ENCODE assay signal across 8 mouse cellular contexts in the genomic region with DNA sequence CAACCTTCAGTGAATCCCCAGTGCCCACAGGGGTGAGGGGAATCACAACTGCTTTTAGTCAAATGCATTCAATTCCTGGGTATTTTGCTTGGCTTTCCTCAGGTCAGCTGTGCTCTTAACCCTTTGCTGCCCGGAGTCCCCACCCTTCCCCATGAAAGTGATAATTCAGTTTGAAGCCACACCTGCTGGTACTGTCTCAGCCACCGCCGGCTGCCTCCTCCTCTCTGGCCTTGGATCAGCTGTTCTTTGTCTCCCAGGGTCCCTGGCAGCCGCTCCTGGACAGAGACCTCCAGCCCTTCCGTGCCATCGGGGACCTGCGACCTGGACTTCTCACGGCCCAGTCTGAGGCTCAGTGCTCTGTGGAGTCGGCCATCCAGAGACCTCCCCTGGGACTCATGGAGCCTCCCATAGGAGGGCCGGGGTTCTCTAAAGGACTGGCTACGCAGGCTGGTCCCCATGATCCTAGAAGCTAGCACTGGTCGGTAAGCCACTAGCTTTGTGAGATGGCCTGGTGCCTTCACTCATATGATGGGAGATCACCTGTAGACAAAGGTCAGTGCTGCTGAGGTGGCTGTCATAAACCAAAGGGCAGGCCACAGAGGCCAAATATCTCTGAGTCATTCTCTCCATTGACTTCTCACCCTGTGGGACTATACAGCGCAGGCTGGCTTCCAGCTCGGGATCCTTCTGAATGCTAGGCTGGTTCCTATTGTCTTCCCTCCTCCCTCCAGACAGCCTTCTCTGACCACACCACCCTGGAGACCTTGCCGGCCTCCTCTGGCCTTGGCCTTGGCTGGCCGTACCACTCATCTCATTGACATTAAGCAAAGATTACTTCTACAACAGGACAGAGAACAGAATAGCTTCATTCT. TPM values are rescaled to one million over a fixed set of nuclear protein-coding genes. Genes with fewer than 3 reads are reported as not detected.
DNase-seq lines count a peak whose midpoint lies in the region; ATAC-seq lines count a peak whose summit lies in the region.
"Had no signal": no experiment of that assay in that cellular context is flagged by ENCODE, and none has a peak within 500 bp of the region (broad histone marks: within the 10 kb centered on the region; RNA-seq: fewer than 3 reads in every experiment).

A gene (minus strand): TSS at position 522 of the 872 bp plus-strand sequence.

- 61% methylated on average over 16 of the region's 16 CpGs for WGBS in lung, embryonic 15.5 days
- 63% methylated on average over 16 of the region's 16 CpGs for WGBS in embryonic facial prominence, embryonic 11.5 days
- 52% methylated on average over 16 of the region's 16 CpGs for WGBS in neural tube, embryonic 15.5 days

- H3K4me1 ChIP-seq in lung, embryonic 15.5 days: peaks cover 7% of the 10 kb centered on the region; the same call in 1 of the 2 replicates
- H3K4me1 ChIP-seq in embryonic facial prominence, embryonic 11.5 days (ENCODE audit: control insufficient read depth, insufficient read depth, low read length): no peaks in the 10 kb centered on the region; the same call in 1 of the 2 replicates
- peaks cover 12% of the 10 kb centered on the region for H3K4me1 ChIP-seq in neural tube, embryonic 15.5 days

- no peak within 1 kb of the TSS for H3K9ac ChIP-seq in lung, embryonic 15.5 days
- H3K9ac ChIP-seq in embryonic facial prominence, embryonic 11.5 days (replicated peaks; ENCODE audit: low read length): peak within 1 kb of the TSS; percentile 10; the same call in 1 of the 2 replicates
- no peak within 1 kb of the TSS for H3K9ac ChIP-seq in neural tube, embryonic 15.5 days (replicated peaks)

- no peak within 1 kb of the TSS for H3K4me2 ChIP-seq in lung, embryonic 15.5 days
- peak within 1 kb of the TSS; percentile 8; the same call in 1 of the 2 replicates for H3K4me2 ChIP-seq in embryonic facial prominence, embryonic 11.5 days (ENCODE audit: low read depth, low read length)
- H3K4me2 ChIP-seq in neural tube, embryonic 15.5 days: peak within 1 kb of the TSS; percentile 30; the same call in 1 of the 2 replicates

- ATAC-seq in lung, embryonic 15.5 days (ENCODE audit: borderline replicate concordance, extremely low read depth, low FRiP score, low TSS enrichment): peak; percentile 12; the same call in 1 of the 2 replicates
- ATAC-seq in embryonic facial prominence, embryonic 11.5 days (replicated peaks; ENCODE audit: insufficient number of reproducible peaks, low FRiP score, low TSS enrichment, low read depth): 0 out of 2 replicates have a peak, but pooled peaks have one; percentile 25
- ATAC-seq in neural tube, embryonic 15.5 days (ENCODE audit: low FRiP score): no peak
- ATAC-seq in megakaryocyte progenitor cell, adult 5-6 weeks (replicated peaks; ENCODE audit: poor library complexity): no peak

- H3K9me3 ChIP-seq in lung, embryonic 15.5 days: no peaks in the 10 kb centered on the region
- no peaks in the 10 kb centered on the region for H3K9me3 ChIP-seq in embryonic facial prominence, embryonic 11.5 days (replicated peaks; ENCODE audit: control insufficient read depth, low read length)
- no peaks in the 10 kb centered on the region for H3K9me3 ChIP-seq in neural tube, embryonic 15.5 days (replicated peaks)

- no peak for DNase-seq in lung, postnatal 4 days
- no peak for DNase-seq in embryonic facial prominence, embryonic 11.5 days (ENCODE audit: low spot score)
- peak; percentile 49 for DNase-seq in kidney, adult 9 months
- DNase-seq in urinary bladder, postnatal 36 days (ENCODE audit: low spot score in 2 of 2): no peak

- no peak within 1 kb of the TSS for H3K4me3 ChIP-seq in lung, embryonic 15.5 days
- H3K4me3 ChIP-seq in embryonic facial prominence, embryonic 11.5 days (ENCODE audit: low read depth, low read length): no peak within 1 kb of the TSS
- H3K4me3 ChIP-seq in neural tube, embryonic 15.5 days (replicated peaks): no peak within 1 kb of the TSS

- no peak within 1 kb of the TSS for H3K27ac ChIP-seq in lung, embryonic 15.5 days
- H3K27ac ChIP-seq in embryonic facial prominence, embryonic 11.5 days (replicated peaks; ENCODE audit: low read depth, low read length): no peak within 1 kb of the TSS
- no peak within 1 kb of the TSS for H3K27ac ChIP-seq in neural tube, embryonic 15.5 days (replicated peaks)

- no peaks in the 10 kb centered on the region for H3K27me3 ChIP-seq in lung, embryonic 15.5 days
- H3K27me3 ChIP-seq in embryonic facial prominence, embryonic 11.5 days (ENCODE audit: control insufficient read depth, insufficient read depth, low read length): no peaks in the 10 kb centered on the region
- H3K27me3 ChIP-seq in neural tube, embryonic 15.5 days (replicated peaks): no peaks in the 10 kb centered on the region

- no peaks in the 10 kb centered on the region for H3K36me3 ChIP-seq in lung, embryonic 15.5 days
- H3K36me3 ChIP-seq in embryonic facial prominence, embryonic 11.5 days (replicated peaks; ENCODE audit: control insufficient read depth, insufficient read depth, low read depth, low read length): no peaks in the 10 kb centered on the region
- no peaks in the 10 kb centered on the region for H3K36me3 ChIP-seq in neural tube, embryonic 15.5 days

RNA-seq across cellular contexts. Expression of the gene that starts here (rescaled TPM):
- polyA plus RNA-seq in lung, embryonic 15.5 days (2015; fragmentation: Nextera tagmentation; extraction: Ambion mirVana): not detected in 2 replicates
- polyA plus RNA-seq in embryonic facial prominence, embryonic 11.5 days (2014; fragmentation: Nextera tagmentation; extraction: Ambion mirVana): not detected in 2 replicates
- 0.17 TPM in 1 of 2 replicates, not detected in the other for polyA plus RNA-seq in neural tube, embryonic 15.5 days (2015; fragmentation: Nextera tagmentation; extraction: Ambion mirVana)
- total RNA-seq in megakaryocyte progenitor cell, adult 5-6 weeks (2015): not detected in 2 replicates
- total RNA-seq in megakaryocyte progenitor cell, adult 5-6 weeks (2017): not detected in 2 replicates
- total RNA-seq: monocyte, adult 5-6 weeks had no signal

Comparison
In these comparisons a context has a peak if more than half of its experiments do, and no peak if none do; other contexts are left out.
1. Peak in ATAC-seq in lung, embryonic 15.5 days; RNA of the gene not detected or under 1 TPM.
2. Peak in ATAC-seq, H3K9ac ChIP-seq and H3K4me2 ChIP-seq in embryonic facial prominence, embryonic 11.5 days; RNA of the gene not detected or under 1 TPM.